Mouse (Mus musculus): ENCODE results near the gene Gpx5. TPM values are rescaled to one million over a fixed set of nuclear protein-coding genes. Genes with fewer than 3 reads are reported as not detected.
A peak's percentile ranks its signal among the peaks of the same experiment; 100 is the strongest.
"Not testable (repeated sequence)": the region's sequence is repeated elsewhere in the genome, so short reads cannot be mapped to it uniquely, and the experiment has no call there.

Gene Gpx5
- polyA plus RNA-seq, 1 experiment from 2014 or later: not detected

GRCm38 (mm10) chr13:21262787-21263461 lies 29.6 kb downstream of the Gpx5 start:
- 0 out of 2 replicates have a peak, but pooled peaks cover 3% of the 10 kb centered on the region for H3K4me1 ChIP-seq
- H3K9ac ChIP-seq: no peak overlapping the region
- 70% methylated on average over 4 of the region's 4 CpGs for WGBS
- no peaks in the 10 kb centered on the region for H3K9me3 ChIP-seq (replicated peaks)
- H3K4me2 ChIP-seq (replicated peaks): no peak overlapping the region
- peaks cover 15% of the 10 kb centered on the region for H3K27me3 ChIP-seq
- H3K36me3 ChIP-seq: no peaks in the 10 kb centered on the region
- H3K4me3 ChIP-seq: no peak overlapping the region
- ATAC-seq (ENCODE audit: low FRiP score): no peak
- no peak overlapping the region for H3K27ac ChIP-seq

GRCm38 (mm10) chr13:21260289-21260688 lies 32.2 kb downstream of the Gpx5 start:
- Histone ChIP-seq H3K9ac (no peak overlapping the region), H3K4me1 (0 out of 2 replicates have a peak, but pooled peaks cover 3% of the 10 kb centered on the region), H3K4me2 (replicated peaks) (peak overlapping the region; percentile 58), H3K4me3 (peak overlapping the region; percentile 47), H3K36me3 (no peaks in the 10 kb centered on the region), H3K27me3 (peaks cover 20% of the 10 kb centered on the region), H3K9me3 (replicated peaks) (no peaks in the 10 kb centered on the region), H3K27ac (no peak overlapping the region)
- 19% methylated on average over 5 of the region's 5 CpGs for WGBS
- no peak for ATAC-seq (ENCODE audit: low FRiP score)

GRCm38 (mm10) chr13:21259677-21260113 lies 32.8 kb downstream of the Gpx5 start:
- under 1% methylated on average over 18 of the region's 18 CpGs for WGBS
- Histone ChIP-seq H3K9ac (peak overlapping the region; percentile 56; the same call in 1 of the 2 replicates), H3K27me3 (peaks cover 26% of the 10 kb centered on the region), H3K4me3 (peak overlapping the region; percentile 47), H3K36me3 (no peaks in the 10 kb centered on the region), H3K4me2 (replicated peaks) (peak overlapping the region; percentile 58), H3K4me1 (0 out of 2 replicates have a peak, but pooled peaks cover 3% of the 10 kb centered on the region), H3K27ac (no peak overlapping the region), H3K9me3 (replicated peaks) (no peaks in the 10 kb centered on the region)
- peak; percentile 83 for ATAC-seq (ENCODE audit: low FRiP score)

GRCm38 (mm10) chr13:21259171-21259631 lies 33.3 kb downstream of the Gpx5 start:
- 0% methylated on average over 15 of the region's 15 CpGs for WGBS
- peaks cover 26% of the 10 kb centered on the region for H3K27me3 ChIP-seq
- peak overlapping the region; percentile 47 for H3K4me3 ChIP-seq

DNA sequence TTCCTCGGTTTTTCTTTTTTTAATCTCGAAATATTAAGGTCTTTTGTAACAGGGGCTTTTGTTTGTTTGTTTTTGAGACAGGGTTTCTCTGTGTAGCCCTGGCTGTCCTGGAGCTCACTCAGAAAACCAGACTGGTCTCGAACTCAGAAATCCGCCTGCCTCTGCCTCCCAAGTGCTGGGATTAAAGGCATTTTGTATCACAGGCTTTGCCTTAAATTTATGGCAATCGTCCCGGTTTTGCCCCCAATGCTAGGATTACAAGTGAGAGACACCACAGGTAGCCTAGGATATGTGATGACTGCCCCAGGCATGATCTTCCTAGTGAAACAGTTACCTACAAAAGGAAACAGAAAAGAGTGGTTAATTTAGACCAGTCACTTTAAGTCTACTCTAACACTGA lies 34.0 kb downstream of the Gpx5 start:
- no peak for ATAC-seq (ENCODE audit: low FRiP score)
- Histone ChIP-seq H3K27ac (no peak overlapping the region), H3K4me2 (replicated peaks) (peak overlapping the region; percentile 58), H3K9me3 (replicated peaks) (no peaks in the 10 kb centered on the region), H3K4me3 (peak overlapping the region; percentile 47), H3K4me1 (no peaks in the 10 kb centered on the region), H3K27me3 (peaks cover 22% of the 10 kb centered on the region), H3K9ac (peak overlapping the region; percentile 55; the same call in 1 of the 2 replicates), H3K36me3 (no peaks in the 10 kb centered on the region)
- WGBS: 17% methylated on average over 6 of the region's 6 CpGs

More at GRCm38 (mm10) chr13:21259171-21259631, 33.3 kb downstream of the Gpx5 start:
- Histone ChIP-seq H3K4me2 (replicated peaks) (peak overlapping the region; percentile 58), H3K4me1 (0 out of 2 replicates have a peak, but pooled peaks cover under 1% of the 10 kb centered on the region), H3K9ac (peak overlapping the region; percentile 55), H3K36me3 (no peaks in the 10 kb centered on the region), H3K9me3 (replicated peaks) (no peaks in the 10 kb centered on the region), H3K27ac (no peak overlapping the region)
- no peak for ATAC-seq (ENCODE audit: low FRiP score)

DNA sequence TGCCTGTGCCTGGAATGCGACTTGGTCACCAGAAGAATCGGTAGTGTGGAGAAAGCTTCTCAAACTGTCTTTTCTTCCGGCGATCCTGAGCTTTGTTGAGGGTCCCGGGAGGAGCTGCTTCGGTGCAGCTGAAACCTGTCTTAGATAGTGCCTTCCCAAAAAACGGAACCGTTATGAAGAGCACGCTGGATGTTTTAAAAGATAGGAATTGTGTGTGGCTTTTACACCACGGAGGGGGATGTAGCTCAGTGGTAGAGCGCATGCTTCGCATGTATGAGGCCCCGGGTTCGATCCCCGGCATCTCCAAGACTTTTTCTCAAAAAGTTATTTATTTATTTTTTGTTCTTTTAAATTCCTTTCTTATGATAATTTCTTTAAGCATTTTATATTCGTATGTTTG lies 38.5 kb downstream of the Gpx5 start:
- peak overlapping the region; percentile 45 for H3K4me3 ChIP-seq
- H3K36me3 ChIP-seq: no peaks in the 10 kb centered on the region
- H3K27me3 ChIP-seq: peaks cover 14% of the 10 kb centered on the region
- no peaks in the 10 kb centered on the region for H3K9me3 ChIP-seq (replicated peaks)
- no peak overlapping the region for H3K27ac ChIP-seq
- peak; percentile 77 for ATAC-seq (ENCODE audit: low FRiP score)
- no peaks in the 10 kb centered on the region for H3K4me1 ChIP-seq
- WGBS: under 1% methylated on average over 16 of the region's 16 CpGs
- peak overlapping the region; percentile 46; the same call in 1 of the 2 replicates for H3K9ac ChIP-seq
- H3K4me2 ChIP-seq (replicated peaks): peak overlapping the region; percentile 62

DNA sequence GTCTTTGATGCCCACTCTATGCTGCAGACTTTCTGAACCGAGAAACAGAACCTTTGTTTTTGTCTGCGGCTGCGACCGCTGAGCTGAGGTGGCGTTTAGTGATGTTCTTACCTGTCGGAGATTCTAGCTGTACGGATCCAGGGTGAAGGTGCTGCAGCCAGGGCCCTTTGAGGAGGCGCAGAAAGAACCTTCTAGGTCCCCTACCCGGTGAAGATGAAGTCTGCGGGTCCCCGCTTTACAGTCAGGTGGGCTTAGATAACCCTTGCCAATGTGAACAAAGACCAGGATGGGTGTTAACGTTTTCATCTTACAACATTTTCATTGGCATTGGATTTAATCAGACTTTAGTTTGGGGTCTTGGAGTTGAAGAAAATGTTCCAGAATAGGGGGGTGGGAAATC lies 39.0 kb downstream of the Gpx5 start:
- Histone ChIP-seq H3K9ac (peak overlapping the region; percentile 46; the same call in 1 of the 2 replicates), H3K4me3 (peak overlapping the region; percentile 45), H3K4me1 (no peaks in the 10 kb centered on the region), H3K4me2 (replicated peaks) (peak overlapping the region; percentile 62), H3K9me3 (replicated peaks) (no peaks in the 10 kb centered on the region), H3K27me3 (peaks cover 14% of the 10 kb centered on the region), H3K36me3 (no peaks in the 10 kb centered on the region), H3K27ac (no peak overlapping the region)
- peak; percentile 73 for ATAC-seq (ENCODE audit: low FRiP score)
- 2% methylated on average over 12 of the region's 12 CpGs for WGBS

DNA sequence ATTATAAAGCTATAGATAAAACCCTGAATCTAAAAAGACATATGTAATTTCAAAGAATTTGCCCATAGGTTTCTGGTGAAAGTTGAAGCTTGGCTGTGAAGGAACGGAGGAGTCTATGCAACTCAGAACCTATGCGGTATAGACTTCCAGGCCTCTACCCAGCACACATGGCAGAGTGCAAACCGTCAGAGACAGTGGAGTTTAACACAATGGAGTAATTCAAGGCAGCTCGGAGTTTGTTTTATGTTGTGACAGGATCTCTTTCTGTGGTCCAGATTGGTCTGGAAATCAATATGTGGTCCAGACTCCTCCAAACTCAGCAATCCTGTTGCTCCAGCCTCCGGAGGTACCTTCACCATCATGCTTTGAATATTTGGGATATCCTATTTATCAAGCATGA lies 39.5 kb downstream of the Gpx5 start:
- no peaks in the 10 kb centered on the region for H3K4me1 ChIP-seq
- H3K9ac ChIP-seq: no peak overlapping the region
- peak overlapping the region; percentile 62 for H3K4me2 ChIP-seq (replicated peaks)
- peak overlapping the region; percentile 45 for H3K4me3 ChIP-seq
- H3K36me3 ChIP-seq: no peaks in the 10 kb centered on the region
- no peak overlapping the region for H3K27ac ChIP-seq
- WGBS: 22% methylated on average over 5 of the region's 5 CpGs
- no peak for ATAC-seq (ENCODE audit: low FRiP score)
- peaks cover 12% of the 10 kb centered on the region for H3K27me3 ChIP-seq
- no peaks in the 10 kb centered on the region for H3K9me3 ChIP-seq (replicated peaks)

DNA sequence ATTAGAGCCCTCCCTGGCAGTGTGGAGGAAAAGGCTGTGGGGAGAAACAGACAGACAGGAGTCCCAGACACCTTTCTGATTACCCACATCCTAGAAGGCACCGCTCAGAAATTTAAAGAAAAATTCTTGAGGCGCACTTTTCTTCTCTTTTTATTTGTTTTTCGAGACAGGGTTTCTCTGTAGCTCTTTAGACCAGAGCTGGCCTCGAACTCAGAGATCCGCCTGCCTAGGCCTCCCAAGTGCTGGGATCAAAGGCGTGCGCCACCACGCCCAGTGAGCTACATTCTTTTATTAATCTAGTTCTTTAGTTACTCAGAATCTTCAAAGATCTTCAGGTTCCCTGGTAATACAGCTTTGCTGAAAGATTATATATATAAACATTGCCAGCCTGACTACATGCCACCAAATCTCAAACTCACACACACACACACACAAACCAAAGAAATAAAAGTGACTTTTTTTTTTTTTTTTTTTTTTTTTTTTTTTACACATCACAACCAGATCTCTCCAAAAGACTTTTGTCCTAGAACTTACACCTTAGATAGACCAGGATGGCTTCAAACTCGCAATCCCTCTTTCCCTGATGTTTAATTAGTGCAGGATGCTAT lies 42.4 kb downstream of the Gpx5 start:
- Histone ChIP-seq H3K4me2 (replicated peaks) (no peak overlapping the region), H3K9ac (no peak overlapping the region), H3K4me1 (no peaks in the 10 kb centered on the region), H3K4me3 (no peak overlapping the region), H3K27ac (no peak overlapping the region), H3K27me3 (peaks cover 4% of the 10 kb centered on the region; the same call in 1 of the 2 replicates), H3K36me3 (no peaks in the 10 kb centered on the region), H3K9me3 (replicated peaks) (no peaks in the 10 kb centered on the region)
- 37% methylated on average over 9 of the region's 9 CpGs for WGBS
- ATAC-seq (ENCODE audit: low FRiP score): no peak

GRCm38 (mm10) chr13:21249022-21249421 lies 43.5 kb downstream of the Gpx5 start:
- H3K36me3 ChIP-seq: no peaks in the 10 kb centered on the region
- WGBS: 11% methylated on average over 4 of the region's 4 CpGs
- no peak overlapping the region for H3K4me3 ChIP-seq
- no peaks in the 10 kb centered on the region for H3K9me3 ChIP-seq (replicated peaks)
- H3K4me1 ChIP-seq: no peaks in the 10 kb centered on the region
- no peak for ATAC-seq (ENCODE audit: low FRiP score)
- H3K9ac ChIP-seq: no peak overlapping the region
- H3K27ac ChIP-seq: no peak overlapping the region
- peaks cover 6% of the 10 kb centered on the region for H3K27me3 ChIP-seq
- H3K4me2 ChIP-seq (replicated peaks): no peak overlapping the region

DNA sequence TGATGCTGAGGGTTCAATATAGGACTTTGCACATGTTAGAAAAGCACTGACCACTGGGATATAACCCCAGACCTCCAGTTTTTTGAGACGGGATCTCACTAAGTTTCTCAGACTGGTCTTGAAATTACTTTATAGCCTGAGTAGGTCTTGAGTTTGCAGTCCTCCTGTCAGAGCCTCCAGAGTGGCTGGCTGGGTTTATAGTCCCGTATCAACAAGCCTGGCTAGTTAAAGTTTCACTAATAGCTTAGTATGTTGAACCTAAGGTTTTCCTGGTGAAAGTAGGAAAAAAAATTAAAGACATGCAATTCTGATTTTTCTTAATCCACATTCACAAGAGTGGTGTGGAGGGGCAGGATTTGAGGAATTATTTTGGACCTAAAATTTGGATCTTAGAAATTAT lies 46.3 kb downstream of the Gpx5 start:
- Histone ChIP-seq H3K27me3 (peaks cover 23% of the 10 kb centered on the region), H3K4me2 (replicated peaks) (no peak overlapping the region), H3K4me1 (no peaks in the 10 kb centered on the region), H3K36me3 (no peaks in the 10 kb centered on the region), H3K4me3 (no peak overlapping the region), H3K9ac (no peak overlapping the region), H3K27ac (no peak overlapping the region), H3K9me3 (replicated peaks) (no peaks in the 10 kb centered on the region)
- WGBS: 83% methylated on average over 2 of the region's 2 CpGs
- ATAC-seq (ENCODE audit: low FRiP score): no peak

DNA sequence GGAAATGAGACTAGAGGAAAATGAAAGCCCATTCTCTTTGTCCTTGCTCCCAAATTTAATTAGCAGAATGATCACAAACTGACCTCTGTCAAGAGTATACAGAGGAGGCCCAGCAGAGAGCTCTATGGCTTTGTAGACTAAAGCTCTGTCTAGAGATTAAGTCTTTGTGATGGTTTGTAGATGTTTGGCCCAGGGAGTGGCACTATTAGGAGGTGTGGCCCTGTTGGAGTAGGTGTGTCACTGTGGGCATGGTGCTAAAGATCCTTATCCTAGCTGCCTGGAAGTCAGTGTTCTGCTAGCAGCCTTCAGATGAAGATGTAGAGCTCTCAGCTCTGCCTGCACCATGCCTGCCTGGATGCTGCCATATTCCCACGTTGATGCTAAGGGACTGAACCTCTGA lies 47.6 kb downstream of the Gpx5 start:
- H3K4me1 ChIP-seq; ATAC-seq (ENCODE audit: low FRiP score); H3K27ac ChIP-seq; H3K9ac ChIP-seq; H3K9me3 ChIP-seq (replicated peaks); H3K4me2 ChIP-seq (replicated peaks); H3K36me3 ChIP-seq; H3K4me3 ChIP-seq: not testable (repeated sequence)
- H3K27me3 ChIP-seq: peaks cover 23% of the 10 kb centered on the region
- WGBS: 41% methylated on average over 1 of the region's 1 CpGs

All from hindbrain, embryonic 12.5 days (tissue).